Mouse (Mus musculus): ENCODE measurements around the gene Trpm3. TPM values are rescaled to one million over a fixed set of nuclear protein-coding genes. Genes with fewer than 3 reads are reported as not detected.
A peak's percentile ranks its signal among the peaks of the same experiment; 100 is the strongest.

Gene Trpm3
- polyA plus RNA-seq, 1 experiment from 2014 or later = 5.7 TPM

DNA sequence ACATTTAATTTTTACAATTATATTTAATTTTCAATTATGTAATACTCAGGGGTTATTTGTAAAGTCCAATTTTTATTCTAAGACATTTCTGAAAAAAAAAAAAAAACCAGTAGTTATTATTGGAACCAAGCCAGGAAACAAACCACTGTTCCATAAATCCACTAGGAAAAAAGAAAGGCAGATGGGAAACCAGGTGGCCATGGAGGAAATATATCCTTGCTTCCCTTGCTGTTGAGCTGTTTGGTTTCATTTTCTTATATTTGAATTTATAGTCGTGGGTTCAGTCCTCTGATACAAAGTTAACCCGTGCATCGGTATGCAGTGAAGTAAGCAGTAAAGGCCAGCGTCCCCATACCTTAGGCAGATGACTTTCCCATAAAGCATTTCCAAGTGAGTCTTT, 720.8 kb downstream of the Trpm3 start:
- Histone ChIP-seq H3K9me3 (no peaks in the 10 kb centered on the region), H3K27ac (replicated peaks) (no peak overlapping the region), H3K4me3 (no peak overlapping the region), H3K27me3 (replicated peaks; ENCODE audit: low read depth, poor library complexity, severe bottlenecking) (no peaks in the 10 kb centered on the region), H3K4me1 (no peaks in the 10 kb centered on the region), H3K36me3 (replicated peaks) (no peaks in the 10 kb centered on the region)
- 95% methylated on average over 4 of the region's 4 CpGs for WGBS
- no peak for DNase-seq (ENCODE audit: low spot score)

DNA sequence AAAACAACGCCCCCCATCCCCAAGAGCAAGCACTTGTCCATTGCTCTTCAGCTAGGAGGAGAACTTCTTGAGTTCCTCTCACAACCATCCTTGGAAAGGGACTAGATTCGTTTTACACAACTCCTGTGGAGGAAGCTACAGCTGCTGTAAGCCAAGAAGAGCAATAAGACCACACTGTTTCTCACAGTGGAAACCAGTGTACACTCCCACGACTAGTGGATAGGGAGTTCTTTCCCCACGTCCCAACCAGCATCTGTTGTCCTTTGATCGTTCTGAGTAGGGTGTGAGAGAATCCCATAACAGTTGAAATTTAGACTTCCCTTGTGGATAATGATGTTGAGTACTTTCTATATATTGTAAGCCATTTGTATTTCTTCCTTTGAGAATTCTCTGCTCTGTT, 728.6 kb downstream of the Trpm3 start:
- no peak overlapping the region for H3K4me3 ChIP-seq
- H3K27me3 ChIP-seq (replicated peaks; ENCODE audit: low read depth, poor library complexity, severe bottlenecking) = no peaks in the 10 kb centered on the region
- WGBS = 87% methylated on average over 5 of the region's 5 CpGs
- no peaks in the 10 kb centered on the region for H3K9me3 ChIP-seq
- no peaks in the 10 kb centered on the region for H3K36me3 ChIP-seq (replicated peaks)
- DNase-seq (ENCODE audit: low spot score) = no peak
- H3K27ac ChIP-seq (replicated peaks) = no peak overlapping the region
- H3K4me1 ChIP-seq = no peaks in the 10 kb centered on the region

- Histone ChIP-seq H3K27me3 (replicated peaks; ENCODE audit: low read depth, poor library complexity, severe bottlenecking) (no peaks in the 10 kb centered on the region), H3K27ac (replicated peaks) (no peak overlapping the region), H3K9me3 (no peaks in the 10 kb centered on the region), H3K4me1 (no peaks in the 10 kb centered on the region), H3K36me3 (replicated peaks) (no peaks in the 10 kb centered on the region), H3K4me3 (no peak overlapping the region)
- 86% methylated on average over 2 of the region's 2 CpGs for WGBS
- no peak for DNase-seq (ENCODE audit: low spot score)
Measured at GRCm38 (mm10) chr19:22869853-22870252, 731.0 kb downstream of the Trpm3 start.

GRCm38 (mm10) chr19:22872456-22872855, 733.6 kb downstream of the Trpm3 start:
- Histone ChIP-seq H3K27me3 (replicated peaks; ENCODE audit: low read depth, poor library complexity, severe bottlenecking) (no peaks in the 10 kb centered on the region), H3K36me3 (replicated peaks) (no peaks in the 10 kb centered on the region), H3K4me3 (no peak overlapping the region), H3K27ac (replicated peaks) (no peak overlapping the region), H3K4me1 (no peaks in the 10 kb centered on the region), H3K9me3 (no peaks in the 10 kb centered on the region)
- DNase-seq (ENCODE audit: low spot score) = no peak
- WGBS = 74% methylated on average over 5 of the region's 5 CpGs

DNA sequence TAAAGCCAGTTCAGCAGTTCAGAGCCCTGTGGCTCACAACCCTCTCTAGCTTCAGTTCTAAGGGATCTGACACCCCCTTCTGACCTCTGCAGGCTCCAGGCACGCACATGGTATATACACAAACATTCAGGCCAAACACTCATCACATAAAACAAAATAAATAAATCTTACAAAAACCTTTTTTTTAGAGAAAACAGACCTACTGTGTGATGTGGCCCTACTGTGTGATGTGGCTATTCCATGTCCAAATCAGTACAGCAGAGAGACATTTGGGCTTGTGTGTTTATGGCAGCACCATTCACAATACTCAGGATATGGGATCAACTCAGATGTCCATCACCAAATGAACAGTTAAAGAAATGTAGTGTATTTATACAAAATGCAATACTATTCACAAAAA, 741.4 kb downstream of the Trpm3 start:
- 76% methylated on average over 1 of the region's 1 CpGs for WGBS
- H3K36me3 ChIP-seq (replicated peaks) = no peaks in the 10 kb centered on the region
- H3K4me3 ChIP-seq = no peak overlapping the region
- H3K4me1 ChIP-seq = peaks cover 6% of the 10 kb centered on the region
- no peak overlapping the region for H3K27ac ChIP-seq (replicated peaks)
- H3K9me3 ChIP-seq = no peaks in the 10 kb centered on the region
- peaks cover 12% of the 10 kb centered on the region; the same call in 1 of the 2 replicates for H3K27me3 ChIP-seq (replicated peaks; ENCODE audit: low read depth, poor library complexity, severe bottlenecking)
- no peak for DNase-seq (ENCODE audit: low spot score)

- no peaks in the 10 kb centered on the region for H3K9me3 ChIP-seq
- H3K4me1 ChIP-seq = peaks cover 6% of the 10 kb centered on the region
- H3K27ac ChIP-seq (replicated peaks) = no peak overlapping the region
- 80% methylated on average over 3 of the region's 3 CpGs for WGBS
- DNase-seq (ENCODE audit: low spot score) = no peak
- H3K36me3 ChIP-seq (replicated peaks) = no peaks in the 10 kb centered on the region
- peaks cover 12% of the 10 kb centered on the region; the same call in 1 of the 2 replicates for H3K27me3 ChIP-seq (replicated peaks; ENCODE audit: low read depth, poor library complexity, severe bottlenecking)
- H3K4me3 ChIP-seq = no peak overlapping the region
Measured at GRCm38 (mm10) chr19:22882670-22883111, 743.8 kb downstream of the Trpm3 start.

GRCm38 (mm10) chr19:22883154-22883553, 744.3 kb downstream of the Trpm3 start:
- Histone ChIP-seq H3K27ac (replicated peaks) (no peak overlapping the region), H3K4me1 (peaks cover 6% of the 10 kb centered on the region), H3K9me3 (no peaks in the 10 kb centered on the region), H3K4me3 (no peak overlapping the region), H3K27me3 (replicated peaks; ENCODE audit: low read depth, poor library complexity, severe bottlenecking) (peaks cover 12% of the 10 kb centered on the region; the same call in 1 of the 2 replicates), H3K36me3 (replicated peaks) (no peaks in the 10 kb centered on the region)
- no peak for DNase-seq (ENCODE audit: low spot score)
- 90% methylated on average over 7 of the region's 7 CpGs for WGBS

GRCm38 (mm10) chr19:22883744-22884317, 745.0 kb downstream of the Trpm3 start:
- H3K4me1 ChIP-seq = peaks cover 6% of the 10 kb centered on the region

GRCm38 (mm10) chr19:22884357-22884756, 745.5 kb downstream of the Trpm3 start:
- peak; percentile 16 for DNase-seq (ENCODE audit: low spot score)
- WGBS = 54% methylated on average over 11 of the region's 11 CpGs
- H3K27ac ChIP-seq (replicated peaks) = no peak overlapping the region
- peaks cover 6% of the 10 kb centered on the region for H3K4me1 ChIP-seq
- H3K9me3 ChIP-seq = no peaks in the 10 kb centered on the region
- no peaks in the 10 kb centered on the region for H3K36me3 ChIP-seq (replicated peaks)
- peak overlapping the region; percentile 42; the same call in 1 of the 2 replicates for H3K4me3 ChIP-seq
- peaks cover 12% of the 10 kb centered on the region; the same call in 1 of the 2 replicates for H3K27me3 ChIP-seq (replicated peaks; ENCODE audit: low read depth, poor library complexity, severe bottlenecking)

More at GRCm38 (mm10) chr19:22883744-22884317, 745.0 kb downstream of the Trpm3 start:
- whole genome bisulfite sequencing = 26% methylated on average over 18 of the region's 18 CpGs
- Histone ChIP-seq H3K27me3 (replicated peaks; ENCODE audit: low read depth, poor library complexity, severe bottlenecking) (peaks cover 12% of the 10 kb centered on the region; the same call in 1 of the 2 replicates), H3K4me3 (peak overlapping the region; percentile 42; the same call in 1 of the 2 replicates), H3K36me3 (replicated peaks) (no peaks in the 10 kb centered on the region), H3K9me3 (no peaks in the 10 kb centered on the region), H3K27ac (replicated peaks) (no peak overlapping the region)
- DNase-seq (ENCODE audit: low spot score) = peak; percentile 52

DNA sequence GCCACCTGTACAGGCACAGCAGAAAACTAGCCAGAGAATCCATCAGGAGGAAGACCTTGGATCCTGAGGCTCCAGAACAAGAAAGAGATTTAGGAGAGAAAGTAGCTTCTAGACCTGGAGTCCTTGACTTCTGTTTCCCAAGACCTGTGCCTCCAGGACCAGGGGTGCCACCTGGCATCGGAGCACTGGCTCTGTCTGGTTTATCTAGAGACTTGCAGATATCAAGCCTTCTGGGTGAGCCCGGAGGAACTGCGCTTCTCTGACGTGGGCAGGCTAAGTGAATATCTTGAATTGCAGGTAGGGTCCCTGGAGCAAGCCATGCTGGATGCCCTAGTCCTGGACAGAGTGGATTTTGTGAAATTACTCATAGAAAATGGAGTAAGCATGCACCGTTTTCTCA, 746.2 kb downstream of the Trpm3 start:
- no peaks in the 10 kb centered on the region for H3K36me3 ChIP-seq (replicated peaks)

GRCm38 (mm10) chr19:22901892-22902291, 763.0 kb downstream of the Trpm3 start:
- Histone ChIP-seq H3K9me3 (no peaks in the 10 kb centered on the region), H3K4me3 (no peak overlapping the region), H3K27me3 (replicated peaks; ENCODE audit: low read depth, poor library complexity, severe bottlenecking) (no peaks in the 10 kb centered on the region), H3K36me3 (replicated peaks) (no peaks in the 10 kb centered on the region), H3K4me1 (no peaks in the 10 kb centered on the region), H3K27ac (replicated peaks) (no peak overlapping the region)
- 92% methylated on average over 7 of the region's 7 CpGs for WGBS
- DNase-seq (ENCODE audit: low spot score) = no peak

More for the DNA sequence above, 746.2 kb downstream of the Trpm3 start:
- 92% methylated on average over 5 of the region's 5 CpGs for WGBS
- H3K27me3 ChIP-seq (replicated peaks; ENCODE audit: low read depth, poor library complexity, severe bottlenecking) = peaks cover 12% of the 10 kb centered on the region; the same call in 1 of the 2 replicates
- H3K9me3 ChIP-seq = no peaks in the 10 kb centered on the region
- no peak overlapping the region for H3K27ac ChIP-seq (replicated peaks)
- H3K4me1 ChIP-seq = peaks cover 6% of the 10 kb centered on the region
- no peak overlapping the region for H3K4me3 ChIP-seq
- no peak for DNase-seq (ENCODE audit: low spot score)

DNA sequence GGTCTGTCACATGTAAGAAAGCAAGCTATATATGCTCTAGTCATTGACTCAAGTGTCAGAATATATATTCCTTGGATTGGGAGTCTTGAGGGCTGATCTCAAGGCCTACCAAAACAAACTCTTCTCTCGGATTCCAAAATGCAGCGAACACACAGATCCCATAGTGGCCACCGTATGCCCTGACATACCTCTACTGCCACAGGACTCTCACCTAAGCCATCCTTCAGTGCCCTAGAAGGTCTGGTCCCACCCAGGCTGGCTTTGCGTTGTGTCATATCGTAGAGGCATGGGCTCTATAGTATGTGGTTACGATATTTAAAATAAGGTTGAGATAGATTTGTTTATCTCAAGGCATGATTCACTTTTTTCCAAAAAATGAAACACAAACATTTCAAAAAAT, 763.5 kb downstream of the Trpm3 start:
- H3K27ac ChIP-seq (replicated peaks) = no peak overlapping the region
- H3K4me3 ChIP-seq = no peak overlapping the region
- H3K36me3 ChIP-seq (replicated peaks) = no peaks in the 10 kb centered on the region
- H3K4me1 ChIP-seq = no peaks in the 10 kb centered on the region
- no peak for DNase-seq (ENCODE audit: low spot score)
- no peaks in the 10 kb centered on the region for H3K27me3 ChIP-seq (replicated peaks; ENCODE audit: low read depth, poor library complexity, severe bottlenecking)
- H3K9me3 ChIP-seq = no peaks in the 10 kb centered on the region
- whole genome bisulfite sequencing = 95% methylated on average over 6 of the region's 6 CpGs

DNA sequence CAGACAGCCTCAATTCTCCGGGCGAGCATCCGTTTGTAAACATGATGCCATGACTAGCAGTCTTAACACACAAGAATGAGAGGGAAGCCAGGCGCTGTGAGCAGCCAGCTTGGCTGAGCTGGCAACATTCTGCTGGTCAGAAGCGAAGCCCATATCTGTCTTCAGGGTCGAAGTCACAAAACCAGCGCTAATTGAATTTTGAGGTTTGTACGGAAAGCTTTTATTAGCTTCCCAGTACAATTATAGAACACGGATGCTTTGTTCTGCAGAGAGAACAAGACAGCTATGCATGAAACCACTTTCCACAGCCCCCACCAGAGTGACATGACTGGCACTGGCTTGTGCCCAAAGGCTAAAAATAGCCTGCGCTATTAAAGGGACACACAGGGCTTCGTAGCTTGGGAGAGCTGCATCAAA, 766.2 kb downstream of the Trpm3 start:
- Histone ChIP-seq H3K36me3 (replicated peaks) (no peaks in the 10 kb centered on the region), H3K27ac (replicated peaks) (no peak overlapping the region), H3K27me3 (replicated peaks; ENCODE audit: low read depth, poor library complexity, severe bottlenecking) (no peaks in the 10 kb centered on the region), H3K4me3 (no peak overlapping the region), H3K4me1 (no peaks in the 10 kb centered on the region), H3K9me3 (no peaks in the 10 kb centered on the region)
- no peak for DNase-seq (ENCODE audit: low spot score)
- WGBS = 85% methylated on average over 11 of the region's 11 CpGs

Measured in embryonic facial prominence, embryonic 10.5 days (tissue).